Mouse (Mus musculus) urinary bladder, postnatal 25 days (tissue): ENCODE measurements around the gene Gm20683.

Experiments
- DNase-seq: peaks from one replicate; pipeline ENCODE4 v3.0.0; 2022; ENCODE audit warnings: low spot score

The Gm20683 gene

GRCm38 (mm10) chr17:25795609-25796092 is 45.9 kb downstream of the Gm20683 start, which contains the start of gene AC134908.4:
AC134908.4 (minus strand) TSS chr17:25795659.
- no peak for DNase-seq

- no peak for DNase-seq
Measured at GRCm38 (mm10) chr17:25794998-25795397, 46.6 kb downstream of the Gm20683 start.

DNA sequence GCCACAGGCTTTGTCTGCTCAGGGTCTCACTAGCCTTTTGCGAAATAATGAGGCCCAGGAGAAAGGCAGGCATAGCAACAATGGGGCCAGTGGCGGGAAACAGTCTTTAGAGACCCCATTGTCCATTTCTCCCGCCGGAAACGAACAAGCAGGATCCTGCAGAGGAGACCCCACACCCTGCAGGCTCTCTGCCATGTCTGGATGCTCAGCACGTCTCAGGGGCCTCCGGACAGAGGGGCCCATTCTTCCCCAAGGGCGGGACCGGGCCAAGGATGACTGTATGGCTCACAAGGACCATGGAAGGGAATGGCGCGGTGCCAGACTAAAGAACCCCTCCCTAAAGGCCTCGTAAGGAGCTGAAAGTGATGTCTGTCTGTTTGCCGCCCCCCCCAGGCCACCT is 47.4 kb downstream of the Gm20683 start:
- DNase-seq, result no peak

- peak; percentile 55 for DNase-seq
Measured at GRCm38 (mm10) chr17:25792615-25793014, 48.9 kb downstream of the Gm20683 start, which contains the start of gene Fam173a. Fam173a (minus strand) TSS chr17:25792901.

- DNase-seq, result peak; percentile 86
Measured at GRCm38 (mm10) chr17:25791843-25792527, 49.6 kb downstream of the Gm20683 start.

DNA sequence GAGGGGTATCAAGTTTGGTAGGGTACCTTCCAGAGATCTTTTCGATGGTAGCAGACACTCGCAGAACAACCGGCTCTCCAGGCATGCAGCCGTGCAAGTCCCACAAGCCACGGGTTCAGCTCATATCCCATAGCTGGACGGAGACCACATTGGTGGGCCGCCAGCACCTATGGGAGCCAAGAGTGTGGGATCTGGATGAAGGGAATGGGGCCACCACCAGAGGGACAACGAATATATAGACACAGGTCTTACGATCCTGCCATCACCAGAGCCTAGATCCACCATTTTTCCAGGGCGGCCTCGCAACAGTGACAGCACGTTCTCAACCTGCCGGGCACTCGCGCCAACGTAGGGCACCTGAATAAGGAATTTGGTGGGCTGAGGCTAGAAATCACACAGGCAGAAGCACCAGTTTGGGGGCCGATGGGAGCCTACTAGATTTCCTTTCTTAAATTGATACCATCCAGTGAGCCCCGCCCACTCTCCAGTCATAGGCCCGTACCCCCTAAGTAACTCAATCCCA is 50.2 kb downstream of the Gm20683 start:
- no peak for DNase-seq

DNA sequence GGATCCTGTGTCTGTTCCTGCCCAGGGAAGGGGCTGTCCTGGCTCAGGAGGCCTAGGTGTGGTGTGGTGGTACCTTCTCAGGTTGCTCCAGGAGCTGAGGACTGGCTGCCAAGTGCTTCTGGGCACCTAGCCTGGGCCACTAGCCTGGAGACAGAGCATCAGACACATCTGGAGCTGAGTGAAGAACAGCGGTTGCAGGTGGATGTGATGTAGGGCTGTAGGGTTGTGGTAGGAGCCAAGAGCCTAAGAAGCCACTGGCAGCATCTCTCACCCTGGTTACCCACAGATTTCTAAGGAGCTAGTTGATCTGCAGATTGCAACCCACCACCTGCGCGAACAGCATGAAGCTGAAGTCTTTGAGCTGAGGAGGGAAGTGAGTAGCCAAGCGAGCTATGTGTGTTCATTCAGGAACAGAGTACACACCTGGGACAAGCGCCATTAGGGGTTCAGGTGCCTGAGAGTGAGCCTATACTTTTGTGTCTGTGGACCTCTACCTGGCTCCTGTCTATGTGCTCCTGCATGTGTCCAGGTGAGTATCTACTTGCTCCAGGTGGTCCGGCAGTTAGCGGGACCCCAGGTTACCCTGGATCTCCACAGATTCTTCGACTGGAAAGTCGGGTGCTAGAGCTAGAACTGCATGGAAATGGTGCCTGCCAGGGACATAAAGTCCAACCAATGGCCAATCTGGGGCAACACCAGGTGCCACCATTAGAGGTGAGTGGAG is 54.6 kb downstream of the Gm20683 start:
- no peak for DNase-seq

- DNase-seq, result no peak
Measured at GRCm38 (mm10) chr17:25786280-25786679, 55.3 kb downstream of the Gm20683 start, which contains the start of gene Ccdc78. Ccdc78 (plus strand) TSS chr17:25786580.

DNA sequence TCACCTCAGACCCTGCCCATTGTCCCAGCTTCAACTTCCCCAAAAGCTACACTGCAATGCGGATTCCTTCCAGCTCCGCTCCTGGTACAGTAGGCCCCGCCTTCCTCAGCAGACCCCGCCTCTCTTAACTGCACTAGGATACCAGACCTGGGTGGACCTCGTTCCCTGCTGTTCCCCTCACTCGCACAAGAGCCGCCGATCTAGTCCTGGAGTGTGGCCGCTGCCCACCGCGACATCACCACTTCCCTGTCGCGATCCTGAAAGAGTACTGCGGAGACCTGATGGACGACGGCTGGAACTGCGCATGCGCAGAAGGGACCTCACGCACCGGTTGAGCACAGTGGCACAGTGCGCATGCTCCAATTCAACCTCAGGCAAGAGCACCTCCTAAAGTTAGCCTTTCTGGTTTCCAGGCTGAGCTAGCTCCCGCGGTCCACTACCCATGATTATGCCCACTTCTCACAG is 56.2 kb downstream of the Gm20683 start, which contains the start of gene Haghl:
Gene Haghl, minus strand, starts transcription at position 393 of the 465 bp plus-strand sequence.
- peak; percentile 94 for DNase-seq
